Mouse (Mus musculus): ENCODE results near the gene Padi6.

Padi6 gene

DNA sequence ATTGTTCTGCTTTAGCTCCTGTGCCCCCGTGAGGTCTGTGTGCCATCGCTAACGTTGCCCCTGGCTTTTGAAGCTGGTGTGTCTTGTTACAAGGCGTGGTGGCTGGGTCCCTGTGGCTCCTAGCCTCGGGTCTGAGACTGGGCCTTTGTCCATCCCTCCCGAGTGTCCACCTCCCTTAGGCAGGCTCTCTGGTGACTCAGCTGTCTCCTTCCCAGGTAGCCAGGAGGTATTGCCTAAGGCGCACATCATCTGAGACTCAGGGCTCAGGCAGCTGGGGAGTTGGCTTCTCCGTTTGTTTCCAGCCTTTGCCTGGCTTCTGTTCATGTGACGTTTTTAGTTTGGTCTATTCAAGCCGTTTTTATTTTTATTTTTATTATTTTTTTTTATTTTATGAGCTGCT, 31.7 kb downstream of the Padi6 start:
- in situ Hi-C loops (cut with MboI, MseI), result loop anchor here (5.0 to 25.0 kb wide), 2 partner anchors 33 to 827 kb away; partner anchors contain the start of gene Spen (in 1 of the 2)

DNA sequence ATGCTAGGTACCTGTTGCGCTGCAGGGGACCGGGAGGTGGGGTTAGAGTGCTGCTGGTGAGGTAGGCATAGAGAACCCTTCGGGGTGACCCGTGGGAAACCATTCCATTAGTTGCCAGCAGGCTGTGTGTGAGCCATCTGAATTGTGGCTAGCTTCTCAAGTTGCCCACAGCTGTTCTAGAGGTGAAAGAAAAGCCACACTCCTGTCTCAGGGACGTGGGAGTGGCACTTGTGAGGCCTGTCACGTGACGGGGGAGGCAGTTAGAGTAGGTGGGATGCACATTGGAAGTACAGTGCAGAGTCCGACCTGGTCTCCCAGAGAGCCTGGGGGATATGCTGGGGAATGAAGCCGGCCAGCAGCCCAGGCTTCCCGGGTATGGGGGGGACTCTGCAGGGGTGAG, 32.8 kb downstream of the Padi6 start:
- in situ Hi-C loops (cut with MboI, MseI), result loop anchor here (5.0 to 25.0 kb wide), 2 partner anchors 32 to 828 kb away; partner anchors contain the start of gene Spen (in 1 of the 2)

DNA sequence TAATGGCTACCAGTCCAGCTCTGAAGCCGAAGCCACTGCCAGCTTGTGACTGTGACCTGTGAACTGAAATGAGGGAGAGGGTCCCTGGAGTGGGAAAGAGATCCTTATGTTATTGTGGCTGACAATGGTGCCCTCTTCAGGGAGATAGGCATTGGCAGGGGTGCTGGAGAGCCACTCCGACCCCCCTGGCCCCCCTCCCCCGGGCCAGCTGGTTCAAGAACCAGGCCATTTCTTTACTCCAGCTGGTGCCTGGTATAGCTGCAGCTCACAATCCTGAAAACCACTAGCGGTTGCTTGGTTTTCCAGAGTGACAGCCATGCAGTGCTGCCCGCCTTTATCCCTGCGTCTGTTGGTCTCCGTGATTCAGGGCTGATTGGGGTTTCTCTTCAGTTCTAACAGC, 33.3 kb downstream of the Padi6 start:
- in situ Hi-C loops (cut with MboI, MseI), result loop anchor here in 1 of 2 experiments (25.0 kb wide), 1 partner anchor 828 kb away; the partner anchor contains the start of gene Spen

DNA sequence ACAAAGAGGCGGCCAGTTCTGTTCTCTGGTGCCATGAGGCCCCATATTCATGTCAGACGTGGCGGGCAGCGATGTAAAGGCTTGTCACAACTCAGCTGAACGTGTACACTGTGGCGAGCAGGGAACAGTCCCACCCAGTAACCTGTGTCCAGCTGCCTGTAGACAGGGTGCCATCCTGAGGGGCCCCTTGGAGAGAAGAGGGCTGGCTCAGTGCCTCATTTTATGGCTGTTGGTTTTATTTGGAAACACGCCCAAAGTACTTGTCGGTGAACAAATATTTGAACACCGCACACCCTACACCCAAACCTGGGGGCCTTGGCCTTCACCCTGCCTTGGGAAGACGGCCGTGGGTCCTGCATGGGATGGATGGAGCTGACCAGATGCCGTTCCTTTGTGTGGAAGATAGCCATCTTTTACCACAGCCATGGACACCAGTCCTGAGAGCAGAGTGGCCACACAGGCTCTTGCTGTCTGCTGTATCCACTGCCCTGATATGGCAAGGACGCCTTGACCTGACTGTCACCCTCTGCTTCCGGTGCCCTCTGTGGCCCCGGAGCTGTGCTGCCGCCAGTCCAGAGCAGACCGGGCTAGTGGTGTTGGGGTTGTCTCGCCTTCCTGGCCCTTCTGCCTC, 34.0 kb downstream of the Padi6 start:
- in situ Hi-C loops (cut with MboI, MseI), result loop anchor here in 1 of 2 experiments (25.0 kb wide), 1 partner anchor 829 kb away; the partner anchor contains the start of gene Spen

DNA sequence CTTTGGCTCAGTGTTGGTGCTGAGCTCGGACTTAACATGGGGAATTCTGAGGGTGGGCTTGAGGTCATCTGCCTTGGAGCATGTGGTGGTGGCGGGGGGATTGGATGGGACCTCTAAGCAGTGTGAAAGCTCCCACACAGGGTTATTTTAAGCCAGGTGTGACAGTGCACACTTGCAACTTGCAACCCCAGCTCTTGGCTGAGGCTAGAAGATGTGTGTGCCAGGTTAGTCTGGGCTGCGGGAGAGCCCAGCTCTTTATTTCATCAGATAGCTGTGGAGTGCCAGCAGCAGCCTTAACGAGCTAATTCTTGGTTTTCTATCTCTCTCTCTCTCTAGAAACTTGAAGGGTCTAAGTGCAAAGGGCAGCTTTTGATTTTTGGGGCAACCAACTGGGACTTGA, 34.8 kb downstream of the Padi6 start:
- in situ Hi-C loops (cut with MboI, MseI), result loop anchor here in 1 of 2 experiments (25.0 kb wide), 1 partner anchor 830 kb away; the partner anchor contains the start of gene Spen

DNA sequence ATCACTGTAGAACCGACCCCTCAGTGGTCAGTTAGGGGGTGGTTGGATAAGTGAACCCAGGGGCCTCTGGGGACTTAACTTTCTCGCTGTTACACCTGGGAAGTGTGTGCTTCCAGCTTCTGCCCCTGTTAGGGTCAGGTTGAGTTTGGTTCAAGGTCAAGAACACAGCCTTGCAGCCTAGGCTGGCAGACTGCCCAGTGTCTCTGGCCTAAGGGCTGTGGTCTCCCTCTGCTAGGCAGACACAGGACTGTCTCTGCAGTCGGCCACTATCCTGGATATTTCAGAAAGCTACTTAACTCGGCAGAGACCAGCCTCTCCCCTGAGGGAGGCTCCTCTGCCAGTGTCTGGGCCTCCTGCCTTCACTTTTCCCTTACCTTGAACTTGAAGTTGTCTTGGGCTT, 38.3 kb downstream of the Padi6 start:
- in situ Hi-C loops (cut with MboI, MseI), result loop anchor here in 1 of 2 experiments (25.0 kb wide), 1 partner anchor 833 kb away; the partner anchor contains the start of gene Spen

DNA sequence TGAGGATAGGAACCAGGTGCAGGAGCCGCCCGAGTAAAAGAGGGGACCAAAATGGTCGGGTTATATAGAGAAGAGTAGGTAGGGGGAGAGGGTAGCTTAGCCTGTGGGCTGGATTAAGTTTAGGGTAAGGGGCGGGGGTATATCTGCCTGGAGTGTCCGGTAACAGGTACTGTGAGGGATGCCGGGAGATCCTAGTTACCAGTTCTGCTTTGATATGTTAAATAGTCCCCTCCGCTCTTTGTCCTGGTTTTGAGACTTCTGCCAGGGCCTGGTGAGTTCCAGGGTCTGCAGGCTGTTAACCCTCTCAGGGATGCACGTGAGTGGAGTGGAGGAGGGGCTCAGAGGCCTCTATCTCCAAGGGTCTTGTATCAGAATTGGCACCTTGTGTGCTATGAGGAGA, 38.8 kb downstream of the Padi6 start:
- in situ Hi-C loops (cut with MboI, MseI), result loop anchor here in 1 of 2 experiments (25.0 kb wide), 1 partner anchor 834 kb away; the partner anchor contains the start of gene Spen

DNA sequence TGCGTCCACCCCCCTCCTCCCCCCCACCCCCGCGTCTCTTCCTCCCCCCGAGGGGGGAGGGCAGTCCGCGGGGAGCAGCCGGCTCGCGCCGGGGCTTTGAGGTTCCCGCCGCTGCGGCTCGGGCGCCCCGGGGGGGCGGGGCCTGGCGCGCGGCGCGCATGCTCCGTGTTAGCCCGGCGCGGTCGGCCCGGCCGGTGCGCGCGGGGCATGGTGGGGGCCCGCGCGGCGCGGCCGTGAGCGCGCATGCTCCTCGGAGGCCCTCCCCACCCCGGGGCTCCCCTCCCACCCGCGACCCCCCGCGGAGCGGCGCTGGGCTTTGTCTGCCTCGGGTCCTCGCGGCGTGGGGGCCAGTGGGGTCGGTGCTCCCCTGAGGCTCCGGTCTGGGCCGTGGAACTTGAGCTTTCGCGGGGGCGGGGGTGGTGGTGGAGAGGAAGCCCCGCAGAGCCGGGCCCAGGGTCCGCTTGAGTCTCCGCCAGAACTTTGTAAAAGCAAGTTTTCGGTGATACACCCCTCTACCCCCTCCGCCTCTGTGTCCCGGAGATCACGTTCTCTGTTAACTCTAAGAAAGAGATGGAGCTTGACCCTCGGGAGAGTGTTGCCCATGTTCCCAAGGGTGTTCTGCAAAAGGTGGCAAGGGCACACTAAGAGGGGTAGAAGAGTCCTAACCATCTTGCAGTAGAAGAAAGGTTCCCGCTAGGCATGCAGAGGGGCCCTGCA, 39.7 kb downstream of the Padi6 start:
- in situ Hi-C loops (cut with MboI, MseI), result loop anchor here in 1 of 2 experiments (25.0 kb wide), 1 partner anchor 835 kb away; the partner anchor contains the start of gene Spen

DNA sequence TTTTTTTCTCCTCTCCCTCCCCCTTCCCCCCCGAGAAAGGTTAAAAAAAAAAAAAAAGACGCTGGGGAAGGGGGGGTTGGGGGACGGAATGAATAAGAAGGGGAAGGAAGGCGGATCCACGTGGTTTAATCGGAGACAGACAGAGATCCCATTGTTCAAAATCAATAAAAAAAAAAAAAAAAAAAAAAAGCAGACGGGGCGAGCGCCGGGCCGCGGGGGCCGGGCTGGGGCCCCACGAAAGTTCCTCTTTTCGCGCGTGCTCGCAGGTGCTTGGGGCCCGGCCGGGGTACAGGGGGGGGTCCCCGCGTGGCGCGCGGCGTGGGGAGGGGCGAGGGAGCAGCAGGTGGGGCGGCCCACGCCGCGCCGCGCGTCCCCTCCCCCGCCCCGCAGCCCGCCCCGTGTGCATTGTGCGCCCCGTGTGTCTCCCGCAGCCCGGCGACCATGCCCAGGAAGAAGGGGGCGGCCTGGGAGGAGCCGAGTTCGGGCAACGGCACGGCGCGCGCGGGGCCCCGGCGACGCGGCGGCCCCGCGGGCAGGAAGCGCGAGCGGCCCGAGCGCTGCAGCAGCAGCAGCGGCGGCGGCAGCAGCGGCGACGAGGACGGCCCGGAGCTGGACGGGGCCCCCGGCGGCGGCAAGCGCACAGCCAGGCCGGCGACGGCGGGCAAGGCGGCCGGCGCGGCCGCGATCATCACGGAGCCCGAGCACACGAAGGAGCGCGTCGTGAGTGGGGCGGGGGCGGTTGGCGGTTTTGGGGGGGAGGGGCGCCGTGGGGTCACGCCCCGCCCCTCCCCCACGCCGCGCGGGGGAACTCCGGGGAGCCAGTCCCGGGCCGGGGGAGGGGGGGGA, 40.5 kb downstream of the Padi6 start:
- in situ Hi-C loops (cut with MboI, MseI), result loop anchor here in 1 of 2 experiments (25.0 kb wide), 1 partner anchor 835 kb away; the partner anchor contains the start of gene Spen

DNA sequence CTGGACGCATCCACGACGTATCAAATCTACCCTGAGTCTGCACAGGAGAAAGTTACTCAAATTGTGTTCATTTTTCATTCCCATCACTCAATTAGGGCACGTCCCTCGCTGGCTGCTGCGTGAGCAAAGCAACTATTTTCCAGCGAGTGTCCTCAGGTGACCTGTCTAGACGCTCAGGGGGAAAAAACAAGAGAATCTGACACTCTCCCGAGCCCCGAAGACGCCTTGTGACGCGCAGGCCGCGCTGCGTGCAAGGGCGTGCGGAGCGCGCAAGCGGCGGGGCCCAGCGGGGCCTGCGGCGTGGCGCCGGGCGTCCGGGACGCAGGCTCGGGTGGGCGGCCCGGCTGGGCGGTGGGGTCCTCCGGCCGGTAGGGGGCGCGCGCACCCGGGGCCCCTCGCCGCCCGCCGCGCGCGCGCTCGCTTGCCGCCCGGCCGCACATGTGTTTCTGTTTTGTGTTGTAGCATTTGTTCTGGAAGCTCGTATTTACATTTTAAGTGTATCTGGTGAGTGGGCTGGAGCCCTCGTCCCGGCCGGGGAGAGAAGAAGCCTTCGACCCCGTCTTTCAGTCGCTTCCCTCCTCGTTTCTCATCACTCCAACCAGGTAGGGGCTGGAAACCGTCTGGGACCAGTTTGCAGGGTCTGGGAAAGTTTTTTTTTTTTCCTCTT, 41.3 kb downstream of the Padi6 start:
- in situ Hi-C loops (cut with MboI, MseI), result loop anchor here in 1 of 2 experiments (25.0 kb wide), 1 partner anchor 836 kb away; the partner anchor contains the start of gene Spen

DNA sequence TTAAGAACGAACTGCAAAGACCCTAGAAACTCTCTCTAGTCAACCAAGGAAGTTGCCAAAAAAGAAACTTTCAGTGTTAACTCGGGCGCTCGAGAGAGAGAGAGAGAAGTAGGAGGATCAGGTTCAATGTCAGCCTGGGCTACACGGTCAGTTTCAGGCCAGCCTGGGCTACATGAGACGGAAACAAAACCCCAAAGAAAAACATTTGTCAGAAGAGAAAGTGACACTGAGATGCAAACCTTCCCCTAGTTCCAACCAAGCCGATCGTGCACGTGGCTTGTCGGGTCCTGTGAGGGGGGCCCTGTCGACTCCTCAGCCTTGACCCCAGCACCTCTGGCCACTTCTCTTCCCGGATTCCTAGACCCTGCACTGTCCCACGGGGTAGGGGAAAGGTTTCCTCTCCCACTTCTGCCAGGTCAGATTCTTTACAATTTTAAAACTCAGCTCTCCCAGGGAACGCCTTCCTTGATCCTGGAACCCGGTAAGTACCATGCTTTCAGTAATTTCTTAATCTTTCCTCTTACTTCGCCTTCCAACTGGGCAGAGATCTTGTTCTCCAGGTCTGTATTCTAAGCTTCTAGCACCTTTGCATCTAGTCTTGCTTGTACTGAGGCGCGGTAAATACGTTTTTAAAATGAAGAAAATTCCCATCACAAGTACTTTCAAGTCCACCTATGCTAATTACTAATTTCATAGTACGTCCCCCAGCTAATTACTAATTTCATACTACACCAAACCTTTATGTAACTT, 42.0 kb downstream of the Padi6 start, which contains the start of gene Rcc2:
TSS of gene Rcc2 (plus strand) at position 273 of the 750 bp plus-strand sequence.
- in situ Hi-C loops (cut with MboI, MseI), result loop anchor here in 1 of 2 experiments (25.0 kb wide), 1 partner anchor 837 kb away; the partner anchor contains the start of gene Spen

DNA sequence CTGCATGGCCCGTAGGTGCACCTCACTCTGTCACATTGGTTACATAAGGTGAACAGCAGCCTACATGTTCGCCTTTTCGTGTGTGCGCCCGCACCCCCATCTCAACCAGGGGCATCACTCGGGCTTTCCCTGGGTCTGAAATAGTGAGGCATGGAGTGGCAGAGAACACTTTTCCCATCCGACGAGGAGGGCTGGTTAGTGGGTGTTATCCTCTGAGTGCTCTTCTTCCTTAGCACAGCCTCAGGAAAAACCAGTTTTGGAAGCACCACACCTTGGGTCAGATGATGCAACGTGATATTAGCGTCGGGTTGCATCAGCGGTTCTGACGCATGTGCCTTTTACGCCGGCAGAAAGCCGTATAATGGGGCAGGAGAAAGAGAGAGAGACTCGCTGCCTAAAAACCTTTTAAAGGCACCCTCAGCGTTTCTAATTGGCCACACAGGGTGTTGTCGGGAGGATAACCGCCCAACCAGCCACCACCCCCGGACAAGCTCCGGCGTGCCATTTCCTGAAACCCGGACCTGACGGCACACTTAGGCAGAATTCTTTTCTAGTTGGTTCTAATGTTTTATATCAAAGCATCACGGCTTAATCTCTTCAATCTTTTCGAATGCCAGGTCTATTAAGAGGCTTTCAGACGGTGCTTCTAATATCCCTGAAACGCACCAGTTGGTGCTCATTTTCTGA, 42.9 kb downstream of the Padi6 start:
- in situ Hi-C loops (cut with MboI, MseI), result loop anchor here in 1 of 2 experiments (25.0 kb wide), 1 partner anchor 838 kb away; the partner anchor contains the start of gene Spen

DNA sequence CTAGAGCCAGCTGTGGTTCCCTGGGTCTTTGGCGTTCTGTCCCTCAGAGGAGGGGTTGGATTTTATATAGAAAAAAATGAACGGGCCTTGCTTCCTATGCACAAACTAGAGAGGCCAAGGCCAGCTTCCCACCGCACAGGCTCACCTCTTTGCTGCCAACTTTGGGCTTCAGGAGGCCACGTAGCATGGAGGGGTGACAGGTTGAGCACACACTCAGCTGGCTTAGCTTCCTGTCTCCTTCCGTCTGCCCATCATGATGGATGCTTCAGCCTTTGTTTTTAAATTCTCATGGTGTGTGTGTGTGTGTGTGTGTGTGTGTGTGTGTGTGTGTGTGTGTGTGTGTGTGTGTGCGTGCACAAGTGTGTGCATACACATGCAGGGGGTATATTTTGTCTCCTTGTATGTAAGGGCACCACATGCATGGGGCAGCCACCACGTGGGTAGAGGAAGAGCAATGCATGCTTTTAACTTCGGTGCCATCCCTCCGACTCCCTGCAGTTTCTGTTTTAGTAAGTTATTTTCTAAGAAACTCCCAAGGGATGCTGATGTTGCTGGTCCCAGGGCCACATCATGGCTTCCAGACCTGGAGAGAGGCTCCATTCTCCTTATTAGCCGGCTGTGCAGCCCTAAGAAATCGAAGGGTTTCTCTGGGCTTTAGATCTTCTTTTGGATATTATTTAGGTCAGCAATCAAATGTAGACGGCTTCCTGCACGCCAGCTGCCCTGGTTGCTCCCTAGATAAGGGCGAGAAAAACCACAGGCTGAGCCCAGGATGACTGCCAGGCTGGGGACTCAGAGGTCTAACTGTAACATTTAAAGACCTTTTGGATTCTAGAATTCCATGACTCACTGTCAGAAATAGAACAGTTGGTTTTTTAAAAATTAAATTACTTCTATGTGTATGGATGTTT, 46.5 kb downstream of the Padi6 start:
- in situ Hi-C loops (cut with MboI, MseI), result no loop called here

DNA sequence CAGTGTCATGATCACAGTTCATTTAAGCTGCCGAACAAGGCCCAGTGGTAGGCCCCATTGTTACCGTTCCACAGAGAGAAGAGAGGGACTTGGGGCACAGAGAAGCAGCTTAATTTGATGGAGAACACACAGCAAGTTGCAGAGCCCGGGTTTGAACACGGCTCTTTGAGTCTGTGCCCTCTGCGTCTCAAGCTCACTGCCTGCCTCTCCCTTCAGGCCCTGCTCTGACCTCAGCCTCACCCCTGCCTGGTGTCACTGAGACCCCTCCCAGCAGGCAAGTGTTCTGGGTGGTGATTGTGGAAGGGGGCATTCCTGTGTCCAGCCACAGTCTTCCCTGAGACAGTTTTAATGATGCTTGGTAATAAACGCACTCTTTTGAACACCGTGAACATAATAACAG, 47.3 kb downstream of the Padi6 start:
- in situ Hi-C loops (cut with MboI, MseI), result no loop called here

DNA sequence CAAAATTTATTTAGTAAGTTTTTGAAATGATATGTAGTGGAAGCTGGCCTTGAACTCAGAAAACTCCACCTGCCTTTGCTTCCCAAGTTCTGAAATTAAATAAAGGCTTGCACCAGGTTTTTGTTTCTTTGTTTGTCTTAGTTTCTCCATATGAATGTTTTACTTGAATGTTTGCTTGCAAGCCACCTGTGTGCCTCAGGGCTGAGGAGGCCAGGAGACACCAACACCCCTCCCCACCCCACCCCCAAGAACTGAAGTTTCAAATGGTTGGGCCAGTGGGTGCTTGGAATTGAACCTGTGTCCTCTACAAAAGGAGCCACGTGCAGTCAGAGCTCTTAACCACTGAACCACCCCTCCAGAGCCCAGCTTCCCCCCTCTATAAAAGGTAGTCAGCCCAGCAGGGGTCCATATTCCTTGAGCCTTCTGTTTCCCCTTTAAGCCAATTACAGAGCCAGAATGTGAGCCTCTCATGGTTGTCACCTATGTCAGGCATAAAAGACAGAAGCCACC, 47.8 kb downstream of the Padi6 start:
- in situ Hi-C loops (cut with MboI, MseI), result no loop called here

DNA sequence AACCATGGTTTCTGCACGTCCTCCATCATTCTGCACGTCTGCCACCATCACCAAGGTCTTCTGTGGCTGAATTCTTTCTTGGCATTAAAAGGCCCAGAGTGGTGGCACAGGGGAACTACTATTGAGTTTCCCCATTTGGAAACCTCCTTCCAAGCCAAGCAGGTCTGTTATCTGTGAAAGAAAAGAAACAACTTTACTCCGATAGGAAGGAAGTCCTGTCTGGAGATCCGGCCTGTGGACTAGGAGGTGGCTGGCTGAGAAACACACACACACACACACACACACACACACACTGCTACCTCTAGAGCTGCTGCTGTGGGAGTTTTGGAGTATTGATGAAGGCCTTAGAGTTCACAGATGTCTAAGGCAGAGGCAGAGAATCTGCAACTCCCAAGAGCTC, 48.9 kb downstream of the Padi6 start:
- in situ Hi-C loops (cut with MboI, MseI), result no loop called here

DNA sequence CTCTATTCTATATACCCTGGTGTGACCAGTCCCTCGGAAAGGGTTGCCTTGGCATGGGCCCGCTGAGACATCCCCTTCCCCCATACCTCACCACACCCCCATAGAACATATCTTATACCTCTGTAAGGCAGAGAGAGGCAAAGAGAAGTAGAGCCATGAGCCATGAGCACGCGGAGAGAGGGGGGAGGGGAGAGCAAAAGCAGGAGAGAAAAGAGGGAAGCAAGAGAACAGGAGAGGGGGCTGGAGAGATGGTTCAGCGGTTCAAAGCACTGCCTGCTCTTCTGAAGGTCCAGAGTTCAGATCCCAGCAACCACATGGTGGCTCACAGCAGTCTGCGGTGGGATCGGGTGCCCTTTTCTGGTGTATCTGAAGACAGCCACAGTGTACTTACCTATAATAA, 51.0 kb downstream of the Padi6 start:
- in situ Hi-C loops (cut with MboI, MseI), result no loop called here
